Mouse (Mus musculus): ENCODE measurements around the gene Acad12. TPM values are rescaled to one million over a fixed set of nuclear protein-coding genes. Genes with fewer than 3 reads are reported as not detected.

Acad12 gene
- polyA plus RNA-seq, 1 experiment from 2014 or later, result 3.5 TPM

- no peak for ATAC-seq
- H3K36me3 ChIP-seq (ENCODE audit: control insufficient read depth, insufficient read depth), result no peaks in the 10 kb centered on the region
- no peaks in the 10 kb centered on the region for H3K27me3 ChIP-seq (replicated peaks; ENCODE audit: control insufficient read depth, insufficient read depth, low read length)
- H3K4me3 ChIP-seq (ENCODE audit: low read depth, low read length), result no peak overlapping the region
- WGBS, result 49% methylated on average over 6 of the region's 6 CpGs
- H3K9me3 ChIP-seq (ENCODE audit: control insufficient read depth), result no peaks in the 10 kb centered on the region
- peak overlapping the region; percentile 90; the same call in 1 of the 2 replicates for H3K4me2 ChIP-seq (replicated peaks; ENCODE audit: low read depth)
- H3K4me1 ChIP-seq (replicated peaks; ENCODE audit: control insufficient read depth, insufficient read depth, low read length), result peaks cover 3% of the 10 kb centered on the region; the same call in 1 of the 2 replicates
- H3K9ac ChIP-seq (ENCODE audit: low read depth, low read length), result no peak overlapping the region
- TF ChIP-seq CTCF (IDR thresholded peaks at IDR 0.05; ENCODE audit: low read depth), result no peak
- no peak overlapping the region for H3K27ac ChIP-seq (ENCODE audit: low read depth, low read length)
Measured at GRCm38 (mm10) chr5:121594714-121595313, 23.9 kb downstream of the Acad12 start.

GRCm38 (mm10) chr5:121593451-121594401 lies 25.0 kb downstream of the Acad12 start, which contains the start of gene Aldh2:
Gene Aldh2 (minus strand): TSS chr5:121593824.
- peak; percentile 78 for ATAC-seq
- no peaks in the 10 kb centered on the region for H3K9me3 ChIP-seq (ENCODE audit: control insufficient read depth)
- peak within 1 kb of the TSS; percentile 88 for H3K27ac ChIP-seq (ENCODE audit: low read depth, low read length)
- H3K4me3 ChIP-seq (ENCODE audit: low read depth, low read length), result peak within 1 kb of the TSS; percentile 62
- 3% methylated on average over 47 of the region's 47 CpGs for WGBS
- peak; percentile 51 for TF ChIP-seq CTCF (IDR thresholded peaks at IDR 0.05; ENCODE audit: low read depth)
- H3K4me2 ChIP-seq (replicated peaks; ENCODE audit: low read depth), result peak within 1 kb of the TSS; percentile 90
- no peaks in the 10 kb centered on the region for H3K36me3 ChIP-seq (ENCODE audit: control insufficient read depth, insufficient read depth)
- H3K9ac ChIP-seq (ENCODE audit: low read depth, low read length), result peak within 1 kb of the TSS; percentile 59
- H3K4me1 ChIP-seq (replicated peaks; ENCODE audit: control insufficient read depth, insufficient read depth, low read length), result peaks cover 3% of the 10 kb centered on the region; the same call in 1 of the 2 replicates
- H3K27me3 ChIP-seq (replicated peaks; ENCODE audit: control insufficient read depth, insufficient read depth, low read length), result no peaks in the 10 kb centered on the region

- H3K9me3 ChIP-seq (ENCODE audit: control insufficient read depth), result no peaks in the 10 kb centered on the region
- peaks cover 3% of the 10 kb centered on the region; the same call in 1 of the 2 replicates for H3K4me1 ChIP-seq (replicated peaks; ENCODE audit: control insufficient read depth, insufficient read depth, low read length)
- TF ChIP-seq CTCF (IDR thresholded peaks at IDR 0.05; ENCODE audit: low read depth), result no peak
- peak overlapping the region; percentile 62 for H3K4me3 ChIP-seq (ENCODE audit: low read depth, low read length)
- 6% methylated on average over 33 of the region's 33 CpGs for WGBS
- peak overlapping the region; percentile 88; the same call in 1 of the 2 replicates for H3K27ac ChIP-seq (ENCODE audit: low read depth, low read length)
- no peaks in the 10 kb centered on the region for H3K27me3 ChIP-seq (replicated peaks; ENCODE audit: control insufficient read depth, insufficient read depth, low read length)
- H3K4me2 ChIP-seq (replicated peaks; ENCODE audit: low read depth), result peak overlapping the region; percentile 90
- H3K36me3 ChIP-seq (ENCODE audit: control insufficient read depth, insufficient read depth), result no peaks in the 10 kb centered on the region
- ATAC-seq, result peak; percentile 16; the same call in 1 of the 2 replicates
- H3K9ac ChIP-seq (ENCODE audit: low read depth, low read length), result peak overlapping the region; percentile 59
Measured at GRCm38 (mm10) chr5:121592816-121593407, 25.8 kb downstream of the Acad12 start.

GRCm38 (mm10) chr5:121592064-121592815 lies 26.5 kb downstream of the Acad12 start:
- H3K27me3 ChIP-seq (replicated peaks; ENCODE audit: control insufficient read depth, insufficient read depth, low read length), result no peaks in the 10 kb centered on the region
- TF ChIP-seq CTCF (IDR thresholded peaks at IDR 0.05; ENCODE audit: low read depth), result no peak
- no peak overlapping the region for H3K9ac ChIP-seq (ENCODE audit: low read depth, low read length)
- WGBS, result 65% methylated on average over 11 of the region's 11 CpGs
- H3K9me3 ChIP-seq (ENCODE audit: control insufficient read depth), result no peaks in the 10 kb centered on the region
- H3K4me2 ChIP-seq (replicated peaks; ENCODE audit: low read depth), result peak overlapping the region; percentile 90
- peaks cover 3% of the 10 kb centered on the region; the same call in 1 of the 2 replicates for H3K4me1 ChIP-seq (replicated peaks; ENCODE audit: control insufficient read depth, insufficient read depth, low read length)
- no peak overlapping the region for H3K27ac ChIP-seq (ENCODE audit: low read depth, low read length)
- H3K4me3 ChIP-seq (ENCODE audit: low read depth, low read length), result peak overlapping the region; percentile 62
- no peak for ATAC-seq
- H3K36me3 ChIP-seq (ENCODE audit: control insufficient read depth, insufficient read depth), result no peaks in the 10 kb centered on the region

- peaks cover 3% of the 10 kb centered on the region; the same call in 1 of the 2 replicates for H3K4me1 ChIP-seq (replicated peaks; ENCODE audit: control insufficient read depth, insufficient read depth, low read length)
- no peak overlapping the region for H3K4me3 ChIP-seq (ENCODE audit: low read depth, low read length)
- H3K36me3 ChIP-seq (ENCODE audit: control insufficient read depth, insufficient read depth), result no peaks in the 10 kb centered on the region
- no peaks in the 10 kb centered on the region for H3K27me3 ChIP-seq (replicated peaks; ENCODE audit: control insufficient read depth, insufficient read depth, low read length)
- H3K9me3 ChIP-seq (ENCODE audit: control insufficient read depth), result no peaks in the 10 kb centered on the region
- ATAC-seq, result no peak
- peak overlapping the region; percentile 15; the same call in 1 of the 2 replicates for H3K27ac ChIP-seq (ENCODE audit: low read depth, low read length)
- H3K4me2 ChIP-seq (replicated peaks; ENCODE audit: low read depth), result peak overlapping the region; percentile 90
- TF ChIP-seq CTCF (IDR thresholded peaks at IDR 0.05; ENCODE audit: low read depth), result no peak
- 72% methylated on average over 11 of the region's 11 CpGs for WGBS
- no peak overlapping the region for H3K9ac ChIP-seq (ENCODE audit: low read depth, low read length)
Measured at GRCm38 (mm10) chr5:121591417-121592063, 27.2 kb downstream of the Acad12 start.
